Mouse (Mus musculus) liver, embryonic 14.5 days (tissue): ENCODE measurements around the gene Zfp385a.

ENCODE experiments used
- CTCF ChIP-seq: IDR thresholded peaks from 2 replicates; pipeline ENCODE4 v1.5.1; 2016; ENCODE audit warnings: antibody characterized with exemption, low read depth, control low read depth
- EP300 ChIP-seq: IDR thresholded peaks from 2 replicates; pipeline ENCODE4 v1.6.1; 2016; ENCODE audit warnings: antibody characterized with exemption, low read depth

DNA sequence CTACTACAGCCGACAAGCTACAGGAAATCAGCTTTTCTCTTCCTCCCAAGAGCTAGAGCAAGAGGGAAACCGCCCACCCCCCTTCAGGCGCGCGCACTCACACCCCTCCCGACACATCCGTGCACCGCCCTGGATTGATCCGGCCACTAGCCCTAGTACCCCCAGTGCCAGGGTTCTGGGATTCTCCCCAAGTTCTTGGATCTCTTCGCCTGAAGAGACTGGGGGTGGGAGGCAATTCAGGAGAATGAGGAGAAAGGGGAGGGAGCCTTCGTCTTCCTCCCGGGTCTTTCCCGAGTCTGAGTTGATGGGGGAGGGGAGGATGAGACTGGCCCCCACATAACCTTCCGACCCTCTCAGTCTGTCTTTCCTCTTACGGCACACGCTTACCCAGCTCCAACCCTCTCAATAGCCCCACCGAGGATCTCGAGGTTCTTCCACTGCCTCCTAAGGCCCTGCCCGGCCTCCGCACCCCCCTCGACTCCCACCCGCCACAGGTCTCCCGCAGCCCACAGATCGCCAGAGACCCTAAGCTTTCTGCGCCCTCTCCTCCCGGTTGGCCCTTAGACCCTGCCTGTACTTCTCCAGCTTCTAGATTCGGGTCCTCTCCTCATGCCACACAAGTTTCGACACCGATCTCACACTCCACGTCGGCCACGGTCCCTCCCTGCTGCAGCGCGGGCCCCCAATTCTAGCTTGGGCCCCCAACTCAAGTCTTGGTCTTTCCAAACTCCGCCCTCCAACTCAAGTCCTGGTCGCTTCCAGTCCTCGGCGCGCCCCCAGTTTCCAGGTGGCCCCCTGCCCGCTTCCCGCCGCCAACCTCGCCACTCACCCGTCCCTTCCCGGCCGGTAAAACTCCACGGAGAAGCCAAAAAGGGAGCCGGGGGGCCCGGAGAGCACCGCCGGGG lies 25.8 kb upstream of the Zfp385a start:
- TF ChIP-seq CTCF (no peak), EP300 (no peak)
